Comparison of ENCODE assay signal across 9 mouse cellular contexts in the genomic region with DNA sequence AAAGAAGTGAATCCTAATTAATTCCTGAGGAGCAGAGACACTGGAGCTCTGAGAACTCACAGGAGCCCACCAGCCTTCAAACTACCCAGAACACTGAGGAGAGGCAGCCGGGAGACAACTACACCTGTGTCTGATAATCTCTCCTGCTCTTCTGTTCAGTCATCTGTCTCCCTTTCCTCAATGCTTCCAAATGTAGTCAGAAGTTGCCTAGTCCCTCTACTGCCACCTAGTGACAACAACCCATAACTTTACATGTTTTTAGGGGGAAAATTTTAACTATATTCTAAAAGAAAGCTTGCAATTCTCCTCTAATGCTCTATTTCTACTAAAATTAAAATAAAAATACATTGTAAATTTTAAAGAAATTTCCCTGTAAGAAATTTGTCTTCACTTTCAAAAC. TPM values are rescaled to one million over a fixed set of nuclear protein-coding genes. Genes with fewer than 3 reads are reported as not detected.
A peak's percentile ranks its signal among the peaks of the same experiment; 100 is the strongest.
DNase-seq lines count a peak whose midpoint lies in the region; ATAC-seq and TF ChIP-seq lines count a peak whose summit lies in the region.
"Had no signal": no experiment of that assay in that cellular context is flagged by ENCODE, and none has a peak within 500 bp of the region (broad histone marks: within the 10 kb centered on the region; RNA-seq: fewer than 3 reads in every experiment).

No protein-coding gene starts in this region.

- H3K9ac ChIP-seq in intestine, postnatal 0 days (ENCODE audit: low read depth, low read length) = no peak overlapping the region
- H3K9ac ChIP-seq in intestine, embryonic 16.5 days (ENCODE audit: low read depth, low read length) = no peak overlapping the region

- 24% methylated on average over 1 of the region's 1 CpGs for WGBS in intestine, postnatal 0 days
- WGBS in intestine, embryonic 16.5 days = 40% methylated on average over 1 of the region's 1 CpGs

- no peak overlapping the region for H3K4me2 ChIP-seq in intestine, postnatal 0 days (replicated peaks; ENCODE audit: low read depth)
- no peak overlapping the region for H3K4me2 ChIP-seq in intestine, embryonic 16.5 days (ENCODE audit: low read depth, low read length)

- peak; percentile 10 to 31 for DNase-seq in B cell, adult 2 months
- peak; percentile 66 for DNase-seq in NIH3T3 (ENCODE audit: low read depth)
- no peak for DNase-seq in adrenal gland, postnatal 4 days (ENCODE audit: low spot score in 2 of 2)
- DNase-seq in left cerebral cortex, postnatal 4 days = no peak
- DNase-seq in layer of hippocampus, postnatal 25 days (ENCODE audit: extremely low spot score in 1 of 2, low spot score in 1 of 2) = no peak

- no peak overlapping the region for H3K4me3 ChIP-seq in intestine, postnatal 0 days (ENCODE audit: low read depth, low read length)
- H3K4me3 ChIP-seq in intestine, embryonic 16.5 days (ENCODE audit: low read length) = no peak overlapping the region

- ATAC-seq in intestine, postnatal 0 days = no peak
- no peak for ATAC-seq in intestine, embryonic 16.5 days
- ATAC-seq in hematopoietic stem cell, adult 5-6 weeks (replicated peaks in 1 of 2; ENCODE audit: insufficient read depth in 1 of 2, low FRiP score in 2 of 2, low TSS enrichment in 1 of 2, low read depth in 1 of 2, poor library complexity in 2 of 2, severe bottlenecking in 2 of 2) = peak; percentile 51 to 65; a peak in 2 of 4 replicates

- H3K27ac ChIP-seq in intestine, postnatal 0 days (ENCODE audit: low read depth, low read length) = no peak overlapping the region
- H3K27ac ChIP-seq in intestine, embryonic 16.5 days (ENCODE audit: low read length) = no peak overlapping the region

- peak; percentile 82 for TF ChIP-seq CTCF in intestine, postnatal 0 days (IDR thresholded peaks at IDR 0.05; ENCODE audit: low read depth)

- intact Hi-C loops in left cerebral cortex, postnatal 4 days (cut with DNase I) = no loop called here

- H3K27me3 ChIP-seq in intestine, postnatal 0 days (replicated peaks; ENCODE audit: control insufficient read depth, insufficient read depth, low read length) = no peaks in the 10 kb centered on the region
- no peaks in the 10 kb centered on the region for H3K27me3 ChIP-seq in intestine, embryonic 16.5 days (replicated peaks; ENCODE audit: control insufficient read depth, insufficient read depth, low read length)

- peaks cover 15% of the 10 kb centered on the region for H3K36me3 ChIP-seq in intestine, postnatal 0 days (ENCODE audit: control insufficient read depth, insufficient read depth)
- H3K36me3 ChIP-seq in intestine, embryonic 16.5 days (ENCODE audit: control insufficient read depth, insufficient read depth, low read length) = peaks cover 8% of the 10 kb centered on the region; the same call in 1 of the 2 replicates

- no peaks in the 10 kb centered on the region for H3K4me1 ChIP-seq in intestine, postnatal 0 days (replicated peaks; ENCODE audit: control insufficient read depth, insufficient read depth, low read length)
- no peaks in the 10 kb centered on the region for H3K4me1 ChIP-seq in intestine, embryonic 16.5 days (ENCODE audit: control insufficient read depth, insufficient read depth, low read length)

- H3K9me3 ChIP-seq in intestine, postnatal 0 days (ENCODE audit: control insufficient read depth) = no peaks in the 10 kb centered on the region
- H3K9me3 ChIP-seq in intestine, embryonic 16.5 days (ENCODE audit: control insufficient read depth, low read length) = no peaks in the 10 kb centered on the region

RNA-seq across cellular contexts. Expression of a gene that starts 9.5 kb away (rescaled TPM):
- polyA plus RNA-seq in intestine, postnatal 0 days (2015; fragmentation: Nextera tagmentation; extraction: Ambion mirVana) = 1.8 and 1.9 TPM in 2 replicates
- polyA plus RNA-seq in intestine, embryonic 16.5 days (2015; fragmentation: Nextera tagmentation; extraction: Ambion mirVana) = 3.4 and 3.5 TPM in 2 replicates
- not detected in 2 replicates for total RNA-seq in hematopoietic stem cell, adult 5-6 weeks (2017)
- total RNA-seq in adrenal gland, postnatal 4 days (2021) = 1 to 10 TPM in 1 of 2 experiments, under 1 TPM in 1; 0.85 to 5.6 TPM
- total RNA-seq in left cerebral cortex, postnatal 4 days (2021) = 1 to 10 TPM in 1 of 2 experiments, not detected in 1; 1.0 TPM
- total RNA-seq in layer of hippocampus, postnatal 25 days (2021) = under 1 TPM; 0.54 to 0.89 TPM

RNA-seq across cellular contexts. Expression of a gene that starts 48.9 kb away (rescaled TPM):
- not detected in 2 replicates for polyA plus RNA-seq in intestine, postnatal 0 days (2015; fragmentation: Nextera tagmentation; extraction: Ambion mirVana)
- polyA plus RNA-seq in intestine, embryonic 16.5 days (2015; fragmentation: Nextera tagmentation; extraction: Ambion mirVana) = not detected in 2 replicates
- total RNA-seq in hematopoietic stem cell, adult 5-6 weeks (2017) = not detected in 2 replicates
- total RNA-seq in adrenal gland, postnatal 4 days (2021) = not detected
- not detected for total RNA-seq in left cerebral cortex, postnatal 4 days (2021)
- total RNA-seq in layer of hippocampus, postnatal 25 days (2021) = not detected
- total RNA-seq: layer of hippocampus, adult 18-20 months had no signal

RNA-seq across cellular contexts. Expression of a gene that starts 49.0 kb away (rescaled TPM):
- polyA plus RNA-seq in intestine, postnatal 0 days (2015; fragmentation: Nextera tagmentation; extraction: Ambion mirVana) = 0.54 and 0.59 TPM in 2 replicates
- polyA plus RNA-seq in intestine, embryonic 16.5 days (2015; fragmentation: Nextera tagmentation; extraction: Ambion mirVana) = 0.54 and 1.2 TPM in 2 replicates
- not detected in 2 replicates for total RNA-seq in hematopoietic stem cell, adult 5-6 weeks (2017)
- 1 to 10 TPM; 1.2 to 2.1 TPM for total RNA-seq in adrenal gland, postnatal 4 days (2021)
- total RNA-seq in left cerebral cortex, postnatal 4 days (2021) = under 1 TPM; 0.28 to 0.32 TPM
- under 1 TPM; 0.30 to 0.87 TPM for total RNA-seq in layer of hippocampus, postnatal 25 days (2021)

RNA-seq across cellular contexts. Expression of a gene that starts 53.7 kb away (rescaled TPM):
- polyA plus RNA-seq in intestine, postnatal 0 days (2015; fragmentation: Nextera tagmentation; extraction: Ambion mirVana) = 205 and 228 TPM in 2 replicates
- polyA plus RNA-seq in intestine, embryonic 16.5 days (2015; fragmentation: Nextera tagmentation; extraction: Ambion mirVana) = 174 and 180 TPM in 2 replicates
- total RNA-seq in hematopoietic stem cell, adult 5-6 weeks (2017) = 75.4 and 79.4 TPM in 2 replicates
- 100 to 1,000 TPM; 168 to 208 TPM for total RNA-seq in adrenal gland, postnatal 4 days (2021)
- 10 to 100 TPM; 58.2 to 59.3 TPM for total RNA-seq in left cerebral cortex, postnatal 4 days (2021)
- total RNA-seq in layer of hippocampus, postnatal 25 days (2021) = 10 to 100 TPM; 45.9 to 49.5 TPM

Comparison
In these comparisons a context has a peak if more than half of its experiments do, and no peak if none do; other contexts are left out.
1. ATAC-seq: peak in hematopoietic stem cell, adult 5-6 weeks (2 of 2); none in intestine, postnatal 0 days (single experiment) and intestine, embryonic 16.5 days (single experiment).
2. DNase-seq: peak in B cell, adult 2 months (2 of 2) and NIH3T3 (single experiment); none in adrenal gland, postnatal 4 days (0 of 2), left cerebral cortex, postnatal 4 days (single experiment) and layer of hippocampus, postnatal 25 days (0 of 2).